9 mouse cellular contexts compared by ENCODE assay signal in the genomic region with DNA sequence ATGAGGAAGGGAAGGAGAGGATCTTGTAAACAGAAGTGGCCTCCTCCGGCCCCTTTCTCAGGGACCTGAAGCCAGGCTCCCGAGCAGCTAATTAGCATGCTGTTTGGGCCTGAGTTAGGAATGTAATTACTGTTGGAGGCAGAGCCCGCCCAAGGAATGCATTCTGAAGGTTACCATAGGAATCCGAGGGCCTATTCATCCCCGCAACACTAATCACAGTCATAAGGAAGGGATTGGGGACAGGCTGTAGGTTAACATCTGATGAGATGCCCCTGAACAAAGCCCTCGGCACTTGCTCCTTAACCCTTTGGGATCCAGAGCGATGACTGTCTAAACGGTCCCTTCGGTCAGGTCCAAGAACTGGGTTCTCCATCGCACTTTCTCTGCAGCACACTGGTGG. TPM values are rescaled to one million over a fixed set of nuclear protein-coding genes. Genes with fewer than 3 reads are reported as not detected.
DNase-seq lines count a peak whose midpoint lies in the region; ATAC-seq and TF ChIP-seq lines count a peak whose summit lies in the region.
"Had no signal": no experiment of that assay in that cellular context is flagged by ENCODE, and none has a peak within 500 bp of the region (broad histone marks: within the 10 kb centered on the region; RNA-seq: fewer than 3 reads in every experiment).

No protein-coding gene starts in this region.

- H3K4me2 ChIP-seq in forebrain, embryonic 14.5 days (ENCODE audit: low read length), result peak overlapping the region; percentile 25
- H3K4me2 ChIP-seq: heart, embryonic 15.5 days had no signal

- no peak overlapping the region for H3K4me3 ChIP-seq in layer of hippocampus, adult 2 months
- H3K4me3 ChIP-seq in forebrain, embryonic 14.5 days (ENCODE audit: low read depth, low read length), result no peak overlapping the region
- no peak overlapping the region; the same call in 1 of the 2 replicates for H3K4me3 ChIP-seq in limb, embryonic 10.5 days
- no peak overlapping the region for H3K4me3 ChIP-seq in cerebellum, adult 2 months (replicated peaks; ENCODE audit: insufficient read depth, low read depth, low read length)
- H3K4me3 ChIP-seq: heart, embryonic 15.5 days had no signal

- WGBS in forebrain, embryonic 14.5 days, result 2% methylated on average over 10 of the region's 10 CpGs
- 21% methylated on average over 10 of the region's 10 CpGs for WGBS in limb, embryonic 10.5 days
- WGBS in cerebellum, adult 2 months, result 59% methylated on average over 10 of the region's 10 CpGs

- no peaks in the 10 kb centered on the region for H3K27me3 ChIP-seq in forebrain, embryonic 14.5 days (replicated peaks; ENCODE audit: control insufficient read depth, insufficient read depth, low read length)
- peaks cover 12% of the 10 kb centered on the region; the same call in 1 of the 2 replicates for H3K27me3 ChIP-seq in limb, embryonic 10.5 days (ENCODE audit: low read depth, poor library complexity, severe bottlenecking)
- no peaks in the 10 kb centered on the region; the same call in 1 of the 2 replicates for H3K27me3 ChIP-seq in cerebellum, adult 2 months (ENCODE audit: control insufficient read depth, insufficient read depth, low read length)

- no peak for TF ChIP-seq CTCF in layer of hippocampus, adult 2 months (conservative IDR thresholded peaks at IDR 0.05)
- TF ChIP-seq CTCF in cerebellum, adult 2 months (IDR thresholded peaks at IDR 0.05; ENCODE audit: borderline replicate concordance, insufficient read depth, low read depth, low read length), result no peak

- peak; percentile 65 for ATAC-seq in forebrain, embryonic 14.5 days

- no peak overlapping the region for H3K9ac ChIP-seq in forebrain, embryonic 14.5 days (ENCODE audit: low read length)
- H3K9ac ChIP-seq: heart, embryonic 15.5 days had no signal

- DNase-seq in layer of hippocampus, adult 2 months (ENCODE audit: low spot score in 2 of 2), result no peak
- DNase-seq in layer of hippocampus, adult 9-10 months (ENCODE audit: low spot score), result no peak
- DNase-seq in forebrain, embryonic 14.5 days (ENCODE audit: low spot score), result peak; percentile 89
- DNase-seq in limb, embryonic 10.5 days (ENCODE audit: low spot score), result no peak
- peak; percentile 69 for DNase-seq in retina, embryonic 14.5 days (ENCODE audit: low spot score)
- DNase-seq in cerebellum, adult 2 months, result no peak
- no peak for DNase-seq in adrenal gland, postnatal 4 days (ENCODE audit: low spot score in 2 of 2)
- DNase-seq in heart, postnatal 4 days, result no peak

- H3K27ac ChIP-seq in layer of hippocampus, adult 2 months, result peak overlapping the region; percentile 78
- H3K27ac ChIP-seq in forebrain, embryonic 14.5 days (ENCODE audit: low read depth, low read length), result peak overlapping the region; percentile 85
- H3K27ac ChIP-seq in limb, embryonic 10.5 days, result peak overlapping the region; percentile 17; the same call in 1 of the 2 replicates
- H3K27ac ChIP-seq in cerebellum, adult 2 months (ENCODE audit: insufficient read depth, low read length), result no peak overlapping the region
- H3K27ac ChIP-seq: heart, embryonic 15.5 days had no signal

- peaks cover 78% of the 10 kb centered on the region for H3K4me1 ChIP-seq in forebrain, embryonic 14.5 days (ENCODE audit: control insufficient read depth, insufficient read depth, low read length)
- peaks cover 87% of the 10 kb centered on the region for H3K4me1 ChIP-seq in limb, embryonic 10.5 days
- H3K4me1 ChIP-seq in cerebellum, adult 2 months (ENCODE audit: control insufficient read depth, insufficient read depth, low read length), result no peaks in the 10 kb centered on the region

- TF ChIP-seq POLR2A in cerebellum, adult 2 months (IDR thresholded peaks at IDR 0.05; ENCODE audit: borderline replicate concordance, insufficient read depth, low read length), result no peak

- no peaks in the 10 kb centered on the region for H3K9me3 ChIP-seq in forebrain, embryonic 14.5 days (replicated peaks; ENCODE audit: control insufficient read depth, low read length)
- no peaks in the 10 kb centered on the region for H3K9me3 ChIP-seq in limb, embryonic 10.5 days (replicated peaks)
- H3K9me3 ChIP-seq: heart, embryonic 15.5 days had no signal

- no peaks in the 10 kb centered on the region for H3K36me3 ChIP-seq in forebrain, embryonic 14.5 days (ENCODE audit: control insufficient read depth, insufficient read depth, low read length)
- peaks cover 30% of the 10 kb centered on the region for H3K36me3 ChIP-seq in limb, embryonic 10.5 days
- H3K36me3 ChIP-seq: heart, embryonic 15.5 days had no signal

RNA-seq across cellular contexts. Expression of gene Prdm16, which starts 36.7 kb away (rescaled TPM):
- total RNA-seq in layer of hippocampus, adult 2 months (2021), result 10 to 100 TPM; 10.8 to 11.5 TPM
- 20.6 and 25.0 TPM in 2 replicates for polyA plus RNA-seq in forebrain, embryonic 14.5 days (2014; fragmentation: Nextera tagmentation; extraction: Ambion mirVana)
- 67.4 and 93.9 TPM in 2 replicates for polyA plus RNA-seq in limb, embryonic 10.5 days (2016; fragmentation: Nextera tagmentation; extraction: Ambion mirVana)
- polyA plus RNA-seq in cerebellum, adult 2 months (2012; rRNA removed), result 4.9 and 6.0 TPM in 2 replicates
- 10 to 100 TPM; 10.3 to 17.3 TPM for total RNA-seq in adrenal gland, postnatal 4 days (2021)
- total RNA-seq in heart, postnatal 4 days (2021), result 10 to 100 TPM; 25.5 to 26.8 TPM

Comparison
In these comparisons a context has a peak if more than half of its experiments do, and no peak if none do; other contexts are left out.
1. DNase-seq: peak in forebrain, embryonic 14.5 days (single experiment) and retina, embryonic 14.5 days (single experiment); none in layer of hippocampus, adult 2 months (0 of 2), layer of hippocampus, adult 9-10 months (single experiment), limb, embryonic 10.5 days (single experiment), cerebellum, adult 2 months (0 of 2), adrenal gland, postnatal 4 days (0 of 2) and heart, postnatal 4 days (single experiment).